Mouse (Mus musculus): ENCODE results near the gene Ifna16. TPM values are rescaled to one million over a fixed set of nuclear protein-coding genes. Genes with fewer than 3 reads are reported as not detected.

Gene Ifna16
- total RNA-seq, 2 experiments from 2014 or later: not detected

- DNase-seq: no peak
- intact Hi-C loops (cut with DNase I; ENCODE audit: low total_unique reads): no loop called here
Observed at GRCm38 (mm10) chr4:88655461-88655860, 21.3 kb downstream of the Ifna16 start.

GRCm38 (mm10) chr4:88653644-88654043, 23.1 kb downstream of the Ifna16 start:
- intact Hi-C loops (cut with DNase I; ENCODE audit: low total_unique reads): no loop called here
- DNase-seq: no peak

GRCm38 (mm10) chr4:88644359-88644758, 32.4 kb downstream of the Ifna16 start, which contains the start of gene Ifna13:
Gene Ifna13, minus strand, starts transcription at chr4:88644459.
- DNase-seq: no peak
- intact Hi-C loops (cut with DNase I; ENCODE audit: low total_unique reads): no loop called here

- DNase-seq: no peak
- intact Hi-C loops (cut with DNase I; ENCODE audit: low total_unique reads): no loop called here
Observed at GRCm38 (mm10) chr4:88642526-88642925, 34.2 kb downstream of the Ifna16 start.

- peak; percentile 89 for DNase-seq
- intact Hi-C loops (cut with DNase I; ENCODE audit: low total_unique reads): no loop called here
Observed at GRCm38 (mm10) chr4:88641077-88641831, 35.5 kb downstream of the Ifna16 start.

GRCm38 (mm10) chr4:88640704-88641076, 36.0 kb downstream of the Ifna16 start:
- intact Hi-C loops (cut with DNase I; ENCODE audit: low total_unique reads): no loop called here
- DNase-seq: no peak

- DNase-seq: no peak
- intact Hi-C loops (cut with DNase I; ENCODE audit: low total_unique reads): no loop called here
Observed at GRCm38 (mm10) chr4:88634311-88634710, 42.4 kb downstream of the Ifna16 start, which contains the start of gene C87499. Gene C87499, minus strand, starts transcription at chr4:88634411.

Other genes starting within 250 kb of the Ifna16 start
- gene Hacd4, start 238.0 kb downstream of the Ifna16 start, total RNA-seq (2021): 1 to 10 TPM; 1.5 to 1.9 TPM
- not detected for gene Ifnb1, start 154.2 kb downstream of the Ifna16 start, total RNA-seq (2021)
- gene Ifna15, start 118.7 kb downstream of the Ifna16 start, total RNA-seq (2021): not detected
- not detected for gene Ifna14, start 105.1 kb downstream of the Ifna16 start, total RNA-seq (2021)
- gene Ifna9, start 84.5 kb downstream of the Ifna16 start, total RNA-seq (2021): not detected
- not detected for gene Ifna12, start 73.5 kb downstream of the Ifna16 start, total RNA-seq (2021)
- gene C87499, start 42.5 kb downstream of the Ifna16 start, total RNA-seq (2021): not detected
- gene Ifna13, start 32.5 kb downstream of the Ifna16 start, total RNA-seq (2021): not detected
- not detected for gene Ifna2, start 7.0 kb upstream of the Ifna16 start, total RNA-seq (2021)
- gene Ifnab, start 14.4 kb upstream of the Ifna16 start, total RNA-seq (2021): not detected
- under 1 TPM in 1 of 2 experiments, not detected in 1; 0.41 TPM for gene Gm26566, start 44.9 kb upstream of the Ifna16 start, total RNA-seq (2021)
- gene Klhl9, start 45.5 kb upstream of the Ifna16 start, total RNA-seq (2021): 10 to 100 TPM; 51.0 to 57.1 TPM
- not detected for gene Gm13271, start 77.9 kb upstream of the Ifna16 start, total RNA-seq (2021)
- not detected for gene Gm13283, start 83.2 kb upstream of the Ifna16 start, total RNA-seq (2021)
- not detected for gene Gm13290, start 96.9 kb upstream of the Ifna16 start, total RNA-seq (2021)
- gene Gm13289, start 100.0 kb upstream of the Ifna16 start, total RNA-seq (2021): not detected
- not detected for gene Gm13272, start 102.9 kb upstream of the Ifna16 start, total RNA-seq (2021)
- not detected for gene Ifnz, start 105.2 kb upstream of the Ifna16 start, total RNA-seq (2021)
- gene Gm13276, start 108.8 kb upstream of the Ifna16 start, total RNA-seq (2021): not detected
- gene Gm13277, start 111.7 kb upstream of the Ifna16 start, total RNA-seq (2021): not detected
- gene Gm13278, start 114.6 kb upstream of the Ifna16 start, total RNA-seq (2021): not detected
- not detected for gene Gm13275, start 117.6 kb upstream of the Ifna16 start, total RNA-seq (2021)
- not detected for gene Gm13279, start 120.5 kb upstream of the Ifna16 start, total RNA-seq (2021)
- not detected for gene Gm13285, start 122.7 kb upstream of the Ifna16 start, total RNA-seq (2021)
- not detected for gene Gm13287, start 126.3 kb upstream of the Ifna16 start, total RNA-seq (2021)
- not detected for gene Gm13288, start 128.6 kb upstream of the Ifna16 start, total RNA-seq (2021)
- gene Ifna7, start 139.3 kb upstream of the Ifna16 start, total RNA-seq (2021): not detected
- gene Ifna11, start 143.0 kb upstream of the Ifna16 start, total RNA-seq (2021): not detected
- gene Ifna6, start 150.5 kb upstream of the Ifna16 start, total RNA-seq (2021): not detected
- not detected for gene Ifna5, start 158.6 kb upstream of the Ifna16 start, total RNA-seq (2021)
- not detected for gene Ifna4, start 164.9 kb upstream of the Ifna16 start, total RNA-seq (2021)
- not detected for gene Ifna1, start 173.2 kb upstream of the Ifna16 start, total RNA-seq (2021)
- not detected for gene Ifne, start 203.3 kb upstream of the Ifna16 start, total RNA-seq (2021)

All from gastrocnemius, postnatal 14 days (tissue).